Mouse (Mus musculus) limb, embryonic 11.5 days (tissue): ENCODE measurements around the gene Mgat5. TPM values are rescaled to one million over a fixed set of nuclear protein-coding genes. Genes with fewer than 3 reads are reported as not detected.

Source experiments
- ATAC-seq: fragments of 200-750 bp; cut with Nextera tagmentation; 2 replicates; pipeline ENCODE4 v1.8.0; 2017; ENCODE audit warnings: low read depth; ENCODE audit not compliant: insufficient number of reproducible peaks, low FRiP score, low TSS enrichment
- DNase-seq: peaks from one replicate; pipeline ENCODE4 v3.0.0-alpha.2; 2015; ENCODE audit warnings: low spot score
- H3K27ac ChIP-seq: fragments of 300-500 bp; sonication (generic); replicated peaks from 2 replicates; pipeline ENCODE4 v1.5.1; 2014; ENCODE audit warnings: low read depth, mild to moderate bottlenecking, low read length
- H3K27me3 ChIP-seq: fragments of 300-500 bp; sonication (generic); 2 replicates; pipeline ENCODE4 v1.6.1; 2014; ENCODE audit warnings: mild to moderate bottlenecking, low read length, mixed read lengths; ENCODE audit not compliant: control insufficient read depth, insufficient read depth
- H3K36me3 ChIP-seq: fragments of 300-500 bp; sonication (generic); 2 replicates; pipeline ENCODE4 v1.6.1; 2014; ENCODE audit warnings: mild to moderate bottlenecking, low read length, moderate library complexity, mixed read lengths; ENCODE audit not compliant: control insufficient read depth, insufficient read depth
- H3K4me1 ChIP-seq: fragments of 300-500 bp; sonication (generic); 2 replicates; pipeline ENCODE4 v1.6.1; 2014; ENCODE audit warnings: low read length, mixed read lengths; ENCODE audit not compliant: control insufficient read depth, insufficient read depth
- H3K4me2 ChIP-seq: fragments of 300-500 bp; sonication (generic); 2 replicates; pipeline ENCODE4 v1.6.1; 2014; ENCODE audit warnings: low read depth, mild to moderate bottlenecking, moderate library complexity; ENCODE audit not compliant: severe bottlenecking
- H3K4me3 ChIP-seq: fragments of 300-500 bp; sonication (generic); 2 replicates; pipeline ENCODE4 v1.5.1; 2014; ENCODE audit warnings: low read depth, low read length
- H3K9ac ChIP-seq: fragments of 300-500 bp; sonication (generic); 2 replicates; pipeline ENCODE4 v1.6.1; 2014; ENCODE audit warnings: mild to moderate bottlenecking, low read length
- H3K9me3 ChIP-seq: fragments of 300-500 bp; sonication (generic); 2 replicates; pipeline ENCODE4 v1.6.1; 2016; ENCODE audit warnings: low read length; ENCODE audit not compliant: control insufficient read depth
- WGBS: fragments of 180-500 bp; shearing (Covaris S2); extraction: QIAGEN DNeasy Blood & Tissue Kit; methylation state at CpG from one replicate; pipeline ENCODE4 v1.1.7; 2014; 5-methylcytosine and 5-hydroxymethylcytosine counted together
- polyA plus RNA-seq: library from polyadenylated mRNA; unstranded; fragments of >200 nt; fragmentation: Nextera tagmentation; extraction: Ambion mirVana; gene quantifications from 2 replicates; pipeline ENCODE4 v1.2.1, GENCODE M21; 2014

Gene Mgat5
- polyA plus RNA-seq, 1 experiment from 2014 or later: 6.3 TPM

DNA sequence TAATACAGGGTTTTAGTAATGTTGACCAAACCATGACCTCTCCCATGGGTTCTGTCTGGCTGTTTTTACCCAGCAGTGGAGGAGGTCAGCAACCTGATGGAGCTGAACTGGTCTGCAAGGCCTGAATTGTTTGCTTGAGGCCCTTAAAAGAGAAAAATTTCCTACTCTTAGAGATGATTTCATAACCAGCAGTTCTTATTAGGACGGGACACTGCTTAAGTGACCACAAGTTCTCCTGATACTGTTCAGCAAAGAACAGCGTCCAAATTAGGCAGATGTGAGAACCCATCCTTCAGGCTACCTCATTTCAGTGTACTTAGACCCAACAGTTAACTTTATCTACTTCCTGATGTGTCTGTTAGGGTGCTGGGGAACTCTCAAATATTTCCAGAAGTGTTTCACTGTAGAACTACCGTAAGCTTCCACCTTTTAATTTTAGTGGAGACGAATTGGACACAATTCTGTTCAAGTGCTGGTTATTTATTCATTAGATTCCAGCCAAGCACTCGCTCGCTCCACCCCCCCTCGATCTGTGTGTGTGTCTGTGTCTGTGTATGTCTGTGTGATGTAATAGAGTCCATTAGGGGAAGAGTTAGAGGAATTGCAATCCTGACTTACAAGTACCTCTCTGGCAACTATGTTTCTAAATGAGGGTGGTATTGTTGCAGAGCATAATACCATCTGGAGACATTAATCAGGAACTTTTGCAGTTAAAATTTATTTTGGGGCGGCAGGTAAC, 17.4 kb downstream of the Mgat5 start:
- Histone ChIP-seq H3K9ac (no peak overlapping the region), H3K4me2 (no peak overlapping the region), H3K27me3 (no peaks in the 10 kb centered on the region), H3K4me3 (no peak overlapping the region), H3K36me3 (no peaks in the 10 kb centered on the region), H3K9me3 (no peaks in the 10 kb centered on the region), H3K4me1 (peaks cover 5% of the 10 kb centered on the region; the same call in 1 of the 2 replicates), H3K27ac (no peak overlapping the region)
- DNase-seq (no peak), ATAC-seq (no peak)
- WGBS: 87% methylated on average over 8 of the region's 8 CpGs

DNA sequence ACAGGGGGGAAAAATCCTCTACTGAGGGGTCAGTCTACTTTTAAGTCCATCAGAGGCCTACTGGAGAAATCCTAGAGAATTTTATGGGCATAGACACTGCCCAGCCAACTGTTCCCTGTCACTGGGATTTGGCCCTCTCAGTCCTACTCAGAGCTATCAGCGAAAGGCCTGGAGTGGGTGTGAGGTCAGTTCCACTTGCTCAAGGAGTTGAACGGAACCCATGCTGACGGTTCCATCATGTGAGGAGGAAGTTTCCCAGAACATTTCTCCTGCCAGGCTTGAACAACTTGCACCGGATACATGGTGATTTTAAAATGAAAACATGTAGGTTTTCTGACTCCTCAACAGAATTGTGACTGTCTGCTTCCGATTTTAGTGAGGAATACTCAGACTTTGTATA, 20.2 kb downstream of the Mgat5 start:
- no peaks in the 10 kb centered on the region for H3K36me3 ChIP-seq
- no peak overlapping the region for H3K27ac ChIP-seq
- DNase-seq (no peak), ATAC-seq (no peak)
- WGBS: 89% methylated on average over 5 of the region's 5 CpGs
- H3K27me3 ChIP-seq: no peaks in the 10 kb centered on the region
- no peak overlapping the region for H3K4me2 ChIP-seq
- no peaks in the 10 kb centered on the region for H3K9me3 ChIP-seq
- H3K4me1 ChIP-seq: no peaks in the 10 kb centered on the region
- H3K4me3 ChIP-seq: no peak overlapping the region
- no peak overlapping the region for H3K9ac ChIP-seq

DNA sequence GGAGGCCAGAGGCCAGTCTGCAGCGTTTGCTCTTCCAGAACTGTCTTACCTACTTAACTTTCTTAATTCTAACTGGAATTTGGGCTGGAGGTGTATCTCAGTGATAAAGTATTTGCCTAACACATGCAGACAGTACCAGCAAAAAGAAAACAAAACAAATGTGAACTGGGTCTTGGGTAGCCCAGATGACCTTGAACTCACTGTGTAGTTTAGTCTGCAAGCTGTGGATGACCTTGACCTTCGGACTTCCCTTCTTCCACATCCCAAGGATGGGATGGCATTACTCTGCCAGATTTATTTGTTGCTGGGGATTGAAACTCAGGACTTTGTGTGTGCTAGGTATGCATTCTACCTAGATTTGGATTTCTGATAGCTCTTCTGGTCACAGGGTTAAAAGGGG, 24.2 kb downstream of the Mgat5 start:
- WGBS: 79% methylated on average over 2 of the region's 2 CpGs
- Histone ChIP-seq H3K4me3 (no peak overlapping the region), H3K9ac (no peak overlapping the region), H3K27me3 (no peaks in the 10 kb centered on the region), H3K27ac (no peak overlapping the region), H3K4me1 (0 out of 2 replicates have a peak, but pooled peaks cover 3% of the 10 kb centered on the region), H3K36me3 (no peaks in the 10 kb centered on the region), H3K9me3 (no peaks in the 10 kb centered on the region), H3K4me2 (no peak overlapping the region)
- DNase-seq: no peak
- no peak for ATAC-seq

DNA sequence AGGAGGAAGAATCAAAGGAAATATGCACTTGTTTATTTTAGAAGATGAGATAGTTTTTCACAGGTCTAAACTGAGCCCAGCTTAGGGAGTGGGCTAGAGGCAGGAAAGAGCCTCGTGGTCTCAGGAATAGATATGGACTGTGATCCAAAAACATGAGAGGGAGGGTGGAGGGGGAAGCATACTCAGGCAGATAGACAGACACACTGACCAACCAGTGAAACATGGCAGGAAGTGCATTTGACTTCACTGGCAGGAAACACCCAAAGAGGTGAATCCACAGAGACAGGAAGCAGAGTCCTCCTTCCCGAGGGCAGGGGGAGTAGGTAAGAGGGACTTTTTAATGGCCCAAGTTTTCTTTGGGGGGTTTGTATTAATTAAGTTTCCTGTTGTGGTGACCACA, 25.7 kb downstream of the Mgat5 start:
- no peak for ATAC-seq
- Histone ChIP-seq H3K27me3 (no peaks in the 10 kb centered on the region), H3K27ac (no peak overlapping the region), H3K36me3 (no peaks in the 10 kb centered on the region), H3K4me1 (0 out of 2 replicates have a peak, but pooled peaks cover 3% of the 10 kb centered on the region), H3K9me3 (no peaks in the 10 kb centered on the region), H3K9ac (no peak overlapping the region), H3K4me3 (no peak overlapping the region), H3K4me2 (no peak overlapping the region)
- 61% methylated on average over 2 of the region's 2 CpGs for WGBS
- DNase-seq: no peak

DNA sequence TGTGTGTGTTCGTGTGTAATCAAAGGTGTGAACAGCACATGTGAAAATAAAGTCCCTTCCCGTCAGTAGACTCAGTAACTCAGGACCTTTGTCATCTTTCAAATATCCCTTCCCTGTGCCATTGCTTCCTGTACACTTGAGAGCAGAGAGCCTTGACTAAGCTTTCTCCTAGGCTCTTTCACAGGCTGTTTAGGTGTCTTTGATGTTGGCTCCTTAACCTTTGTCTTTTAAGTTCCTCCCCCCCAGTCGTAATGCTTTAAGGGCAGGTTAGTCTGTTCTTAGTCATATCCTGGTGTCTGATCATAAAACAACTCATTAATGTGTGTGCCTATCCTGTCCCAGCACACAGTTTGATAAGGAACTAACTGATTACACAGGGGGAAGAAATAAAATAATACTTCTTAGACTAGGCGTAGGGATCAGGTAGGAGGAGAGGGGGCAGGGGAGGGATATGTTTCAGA, 28.4 kb downstream of the Mgat5 start:
- H3K9me3 ChIP-seq: no peaks in the 10 kb centered on the region
- H3K4me1 ChIP-seq: 0 out of 2 replicates have a peak, but pooled peaks cover 3% of the 10 kb centered on the region
- H3K36me3 ChIP-seq: no peaks in the 10 kb centered on the region
- H3K27ac ChIP-seq: no peak overlapping the region
- 20% methylated on average over 4 of the region's 4 CpGs for WGBS
- H3K4me2 ChIP-seq: no peak overlapping the region
- no peak for ATAC-seq
- no peaks in the 10 kb centered on the region for H3K27me3 ChIP-seq
- H3K9ac ChIP-seq: no peak overlapping the region
- DNase-seq: no peak
- no peak overlapping the region for H3K4me3 ChIP-seq

DNA sequence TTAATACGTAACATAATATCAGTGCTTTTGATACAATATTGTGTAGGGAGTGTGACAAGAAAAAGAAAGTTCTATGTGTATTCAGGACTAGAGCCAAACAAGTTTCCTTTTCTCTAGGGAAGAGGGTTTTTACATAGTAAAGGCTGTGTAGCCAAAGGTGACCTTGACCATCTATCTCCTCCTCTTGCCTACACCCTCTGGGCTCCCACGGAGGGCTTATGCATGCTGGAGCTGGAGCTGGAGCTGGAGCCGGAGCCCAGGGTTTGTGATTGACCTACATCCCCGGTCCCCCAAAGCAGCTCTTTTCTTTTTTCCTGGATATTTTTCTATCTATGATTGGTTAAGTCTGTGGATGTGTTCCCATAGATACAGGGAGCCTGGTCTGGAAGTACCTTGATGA, 30.3 kb downstream of the Mgat5 start:
- Histone ChIP-seq H3K4me2 (no peak overlapping the region), H3K4me3 (no peak overlapping the region), H3K9ac (no peak overlapping the region), H3K4me1 (peaks cover 8% of the 10 kb centered on the region; the same call in 1 of the 2 replicates), H3K27me3 (no peaks in the 10 kb centered on the region), H3K9me3 (no peaks in the 10 kb centered on the region), H3K27ac (no peak overlapping the region), H3K36me3 (no peaks in the 10 kb centered on the region)
- DNase-seq (no peak), ATAC-seq (no peak)
- 85% methylated on average over 4 of the region's 4 CpGs for WGBS

DNA sequence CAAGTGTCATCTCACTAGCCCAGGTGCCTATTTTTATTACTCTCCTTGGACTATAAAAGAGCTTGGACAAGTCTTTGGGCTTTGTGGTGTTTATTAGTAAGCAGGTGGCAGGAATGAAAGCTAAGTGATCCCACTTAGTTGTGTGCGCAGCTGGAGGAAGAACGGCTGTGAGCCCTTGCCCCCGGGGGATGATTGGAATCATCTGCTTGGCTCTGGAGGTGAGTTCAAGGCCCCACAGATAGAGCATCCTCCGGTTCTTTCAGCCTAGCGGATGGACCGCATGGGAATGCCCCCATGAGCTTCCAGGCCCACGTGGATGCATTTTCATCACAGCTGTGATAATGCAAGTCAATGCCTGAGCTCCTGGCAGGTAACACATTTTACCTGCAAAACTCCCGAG, 31.6 kb downstream of the Mgat5 start:
- Histone ChIP-seq H3K36me3 (no peaks in the 10 kb centered on the region), H3K4me2 (no peak overlapping the region), H3K4me3 (no peak overlapping the region), H3K27ac (no peak overlapping the region), H3K27me3 (no peaks in the 10 kb centered on the region), H3K9ac (no peak overlapping the region), H3K9me3 (no peaks in the 10 kb centered on the region), H3K4me1 (peaks cover 8% of the 10 kb centered on the region; the same call in 1 of the 2 replicates)
- no peak for DNase-seq
- WGBS: 46% methylated on average over 8 of the region's 8 CpGs
- no peak for ATAC-seq

DNA sequence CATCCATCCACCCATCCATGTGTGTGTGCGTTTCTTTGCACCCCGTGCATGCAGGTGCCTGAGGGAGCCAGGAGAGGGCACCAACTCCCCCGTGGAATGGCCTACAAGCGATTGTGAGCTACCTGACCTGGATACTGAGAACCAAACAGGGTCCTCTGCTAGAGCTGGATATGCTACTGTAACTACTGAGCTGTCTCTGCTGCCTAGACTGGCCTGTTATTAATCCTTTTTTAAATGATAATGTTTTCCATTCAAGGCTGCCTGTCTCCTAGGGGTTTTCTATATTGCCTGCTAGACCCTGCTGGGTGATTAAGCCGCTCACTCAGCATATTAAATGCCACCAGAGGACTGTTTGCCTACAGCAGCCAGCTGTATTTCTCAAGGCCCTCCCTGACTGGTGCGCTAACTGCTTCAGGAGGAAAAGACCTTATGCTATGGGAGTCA, 34.1 kb downstream of the Mgat5 start:
- WGBS: 46% methylated on average over 6 of the region's 6 CpGs
- DNase-seq (no peak), ATAC-seq (no peak)
- no peak overlapping the region for H3K27ac ChIP-seq
- no peaks in the 10 kb centered on the region for H3K36me3 ChIP-seq
- no peak overlapping the region for H3K4me2 ChIP-seq
- peaks cover 6% of the 10 kb centered on the region; the same call in 1 of the 2 replicates for H3K4me1 ChIP-seq
- no peak overlapping the region for H3K9ac ChIP-seq
- no peaks in the 10 kb centered on the region for H3K9me3 ChIP-seq
- no peak overlapping the region for H3K4me3 ChIP-seq
- H3K27me3 ChIP-seq: no peaks in the 10 kb centered on the region
